Mouse (Mus musculus) naive thymus-derived CD4-positive, alpha-beta T cell, adult 5 months (primary cell): ENCODE results near the gene Ces2h. TPM values are rescaled to one million over a fixed set of nuclear protein-coding genes. Genes with fewer than 3 reads are reported as not detected.

Experiments used
- polyA plus RNA-seq: library from polyadenylated mRNA; unstranded; fragments of 100-300 nt; shearing (Covaris generic); gene quantifications from one replicate; pipeline ENCODE4 v1.2.1, GENCODE M21; 2017

The Ces2h gene
- not detected for polyA plus RNA-seq

DNA sequence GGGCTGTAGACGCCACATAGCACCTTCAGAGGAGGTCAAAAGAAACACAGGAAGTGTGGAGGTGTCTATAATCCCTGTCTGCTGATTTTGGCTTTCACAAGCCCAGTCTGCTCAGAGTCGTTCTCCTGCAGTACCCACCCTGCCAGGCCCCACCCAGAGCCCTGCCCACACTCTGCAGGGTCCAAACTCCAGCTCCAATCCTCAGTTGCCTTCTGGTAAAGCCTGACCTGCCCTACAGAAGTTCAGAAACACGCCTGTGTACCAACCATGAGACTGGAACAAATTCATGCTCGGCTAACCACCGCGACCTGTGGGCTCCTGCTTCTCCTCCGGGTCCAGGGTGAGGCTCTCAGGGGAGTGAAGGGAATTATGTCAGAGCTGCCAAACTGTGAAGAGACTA, at the start of gene Ces2h:
Ces2h (plus strand) TSS at position 268 of the 400 bp plus-strand sequence.

DNA sequence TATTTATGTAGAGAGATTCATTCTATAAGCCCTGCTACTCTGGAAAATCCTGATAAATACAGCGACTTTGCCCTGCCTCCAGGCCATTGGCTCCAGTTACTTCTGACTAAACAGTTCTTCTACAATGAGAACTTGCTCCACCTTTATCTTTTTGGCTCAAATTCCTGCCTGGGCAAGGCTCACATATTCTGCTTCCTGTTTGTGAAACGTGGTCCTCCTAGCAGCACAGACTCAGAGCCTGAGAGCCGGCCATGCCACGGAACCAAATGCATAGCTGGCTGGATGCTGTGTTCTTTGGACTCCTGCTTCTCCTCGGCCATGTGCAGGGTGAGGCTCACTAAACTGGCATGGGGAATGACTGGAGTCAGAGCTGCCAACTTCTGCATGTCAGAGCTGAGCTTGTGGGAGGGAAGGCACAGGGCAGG, 39.1 kb upstream of the Ces2h start, which contains the start of gene Ces2g:
Ces2g (plus strand) TSS at position 182 of the 425 bp plus-strand sequence.

DNA sequence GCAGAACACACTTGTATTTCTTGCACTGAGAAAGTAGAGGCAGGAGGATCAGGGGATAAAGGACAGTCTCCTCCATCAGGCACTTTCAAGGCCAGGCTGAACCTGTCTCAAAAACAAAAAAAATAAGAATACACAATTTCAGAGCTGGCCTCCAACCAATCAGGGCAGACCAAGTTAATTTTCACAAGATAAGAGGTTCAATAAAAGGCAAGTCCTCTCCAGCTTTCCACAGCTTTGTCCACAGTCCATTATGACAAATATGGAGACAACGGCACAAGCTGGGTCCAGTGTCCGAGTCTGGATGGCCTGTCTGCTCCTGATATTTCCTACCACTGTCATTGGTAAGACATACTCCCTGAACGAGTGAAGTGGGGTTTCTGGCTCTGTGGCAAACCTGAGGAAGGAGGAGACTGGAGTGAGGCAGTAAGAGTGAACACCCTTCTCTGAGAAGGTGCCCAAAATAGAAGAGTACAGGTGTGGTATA, 47.8 kb downstream of the Ces2h start, which contains the start of gene Ces3a:
Ces3a (plus strand) TSS at position 231 of the 484 bp plus-strand sequence.

Other genes starting within 250 kb of the Ces2h start
- not detected for gene Ces2b, start 169.3 kb upstream of the Ces2h start, polyA plus RNA-seq
- not detected for gene Ces2c, start 153.8 kb upstream of the Ces2h start, polyA plus RNA-seq
- gene Ces2e, start 74.6 kb upstream of the Ces2h start, polyA plus RNA-seq, result not detected
- not detected for gene Ces2f, start 53.5 kb upstream of the Ces2h start, polyA plus RNA-seq
- not detected for gene Ces2g, start 39.1 kb upstream of the Ces2h start, polyA plus RNA-seq
- gene Ces3a, start 47.7 kb downstream of the Ces2h start, polyA plus RNA-seq, result not detected
- not detected for gene Ces3b, start 82.9 kb downstream of the Ces2h start, polyA plus RNA-seq
- gene Ces4a, start 130.9 kb downstream of the Ces2h start, polyA plus RNA-seq, result not detected
- 89.9 TPM for gene Cbfb, start 169.8 kb downstream of the Ces2h start, polyA plus RNA-seq
- gene D230025D16Rik, start 224.3 kb downstream of the Ces2h start, polyA plus RNA-seq, result 29.6 TPM